Mouse (Mus musculus) kidney, embryonic 15.5 days (tissue): ENCODE measurements around the gene Pls1. TPM values are rescaled to one million over a fixed set of nuclear protein-coding genes. Genes with fewer than 3 reads are reported as not detected.

ENCODE experiments used
- ATAC-seq: fragments of 200-750 bp; cut with Nextera tagmentation; replicated peaks from 2 replicates; pipeline ENCODE4 v1.8.0; 2017; ENCODE audit warnings: moderate TSS enrichment; ENCODE audit not compliant: low FRiP score
- H3K27ac ChIP-seq: fragments of 300-500 bp; sonication (generic); 2 replicates; pipeline ENCODE4 v1.5.1; 2015; ENCODE audit warnings: mild to moderate bottlenecking, inconsistent platforms
- H3K27me3 ChIP-seq: fragments of 300-500 bp; sonication (generic); 2 replicates; pipeline ENCODE4 v1.6.1; 2015; ENCODE audit warnings: inconsistent platforms
- H3K36me3 ChIP-seq: fragments of 300-500 bp; sonication (generic); 2 replicates; pipeline ENCODE4 v1.6.1; 2015; ENCODE audit warnings: inconsistent platforms
- H3K4me1 ChIP-seq: fragments of 300-500 bp; sonication (generic); 2 replicates; pipeline ENCODE4 v1.6.1; 2015; ENCODE audit warnings: inconsistent platforms
- H3K4me2 ChIP-seq: fragments of 300-500 bp; sonication (generic); 2 replicates; pipeline ENCODE4 v1.6.1; 2015; ENCODE audit warnings: moderate library complexity, mild to moderate bottlenecking, inconsistent platforms
- H3K4me3 ChIP-seq: fragments of 300-500 bp; sonication (generic); replicated peaks from 2 replicates; pipeline ENCODE4 v1.5.1; 2015; ENCODE audit warnings: mild to moderate bottlenecking, inconsistent platforms
- H3K9ac ChIP-seq: fragments of 300-500 bp; sonication (generic); 2 replicates; pipeline ENCODE4 v1.6.1; 2015; ENCODE audit warnings: mild to moderate bottlenecking, inconsistent platforms
- H3K9me3 ChIP-seq: fragments of 300-500 bp; sonication (generic); replicated peaks from 2 replicates; pipeline ENCODE4 v1.6.1; 2016; ENCODE audit warnings: inconsistent platforms
- WGBS: fragments of 180-500 bp; shearing (Covaris S2); methylation state at CpG from one replicate; pipeline ENCODE4 v1.1.7; 2015; ENCODE audit warnings: mixed read lengths; 5-methylcytosine and 5-hydroxymethylcytosine counted together
- polyA plus RNA-seq: library from polyadenylated mRNA; unstranded; fragments of >200 nt; fragmentation: Nextera tagmentation; extraction: Ambion mirVana; gene quantifications from 2 replicates; pipeline ENCODE4 v1.2.1, GENCODE M21; 2015

Pls1 gene
- polyA plus RNA-seq, 1 experiment from 2014 or later = 17.2 TPM

DNA sequence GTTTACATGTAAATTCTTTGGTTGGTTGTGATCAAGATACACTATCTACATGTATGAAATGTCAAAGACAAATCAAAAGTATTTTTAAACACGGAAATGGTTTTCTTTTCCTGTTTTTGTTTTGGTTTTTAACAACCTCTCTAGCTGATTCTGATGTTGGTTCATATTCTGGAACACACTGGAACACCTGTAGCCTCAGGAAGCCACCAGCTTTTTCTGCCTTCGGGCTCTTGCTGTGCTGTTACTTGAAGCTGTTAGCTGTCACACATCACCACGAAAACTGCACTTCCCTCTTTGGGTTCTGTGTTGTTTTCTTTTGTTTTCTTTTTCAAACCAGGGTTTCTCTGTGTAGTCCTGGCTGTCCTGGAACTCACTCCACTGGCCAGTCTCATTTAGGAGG is 10.3 kb downstream of the Pls1 start:
- H3K4me1 ChIP-seq = no peaks in the 10 kb centered on the region
- 69% methylated on average over 3 of the region's 3 CpGs for WGBS
- H3K9ac ChIP-seq = no peak overlapping the region
- H3K36me3 ChIP-seq = no peaks in the 10 kb centered on the region
- H3K27me3 ChIP-seq = no peaks in the 10 kb centered on the region
- H3K27ac ChIP-seq = no peak overlapping the region
- no peak overlapping the region for H3K4me2 ChIP-seq
- no peak overlapping the region for H3K4me3 ChIP-seq
- no peak for ATAC-seq
- H3K9me3 ChIP-seq = no peaks in the 10 kb centered on the region

DNA sequence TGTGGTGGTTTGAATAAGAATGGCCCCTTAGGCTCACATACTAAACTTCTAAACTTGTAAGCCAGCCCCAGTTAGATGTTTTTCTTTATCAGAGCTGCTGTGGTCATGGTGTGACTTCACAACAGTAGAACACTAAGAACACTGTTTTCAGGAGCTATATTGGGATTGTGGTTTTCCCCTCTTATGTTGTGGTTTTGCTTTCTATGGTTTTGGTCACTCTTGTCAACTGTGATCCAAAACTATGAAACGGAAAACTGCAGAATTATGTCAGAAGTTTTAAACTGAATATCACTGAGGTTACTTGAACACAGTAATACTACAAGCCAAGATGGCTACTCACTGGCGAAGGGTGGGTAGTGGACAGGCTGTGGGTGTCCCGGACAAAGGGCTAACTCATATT is 12.4 kb downstream of the Pls1 start:
- H3K4me3 ChIP-seq = no peak overlapping the region
- no peak for ATAC-seq
- H3K9me3 ChIP-seq = no peaks in the 10 kb centered on the region
- H3K4me1 ChIP-seq = no peaks in the 10 kb centered on the region
- no peak overlapping the region for H3K27ac ChIP-seq
- no peak overlapping the region for H3K9ac ChIP-seq
- H3K4me2 ChIP-seq = no peak overlapping the region
- H3K36me3 ChIP-seq = no peaks in the 10 kb centered on the region
- H3K27me3 ChIP-seq = no peaks in the 10 kb centered on the region
- 92% methylated on average over 3 of the region's 3 CpGs for whole genome bisulfite sequencing

DNA sequence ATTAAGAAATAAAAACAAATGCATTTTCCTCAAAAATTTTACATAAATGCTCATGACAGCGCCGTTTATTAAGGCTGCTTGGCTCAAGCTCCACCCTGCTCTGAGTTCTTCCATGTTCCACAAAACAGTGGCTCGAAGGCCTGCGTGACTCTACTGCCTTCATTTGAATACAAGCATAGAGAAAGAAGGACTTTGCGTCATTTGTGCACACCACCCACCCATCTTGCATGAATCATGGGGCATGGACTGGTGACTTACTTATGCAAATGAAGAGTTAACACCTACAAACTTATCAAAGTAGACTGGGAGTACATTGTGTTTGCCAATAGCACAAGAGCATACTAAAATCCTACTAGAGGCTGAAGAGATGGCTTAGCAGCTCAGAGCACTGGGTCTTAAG is 17.5 kb downstream of the Pls1 start:
- Histone ChIP-seq H3K4me3 (no peak overlapping the region), H3K4me2 (no peak overlapping the region), H3K36me3 (no peaks in the 10 kb centered on the region), H3K9ac (no peak overlapping the region), H3K27me3 (no peaks in the 10 kb centered on the region), H3K4me1 (no peaks in the 10 kb centered on the region), H3K9me3 (no peaks in the 10 kb centered on the region), H3K27ac (no peak overlapping the region)
- WGBS = 95% methylated on average over 5 of the region's 5 CpGs
- ATAC-seq = no peak

DNA sequence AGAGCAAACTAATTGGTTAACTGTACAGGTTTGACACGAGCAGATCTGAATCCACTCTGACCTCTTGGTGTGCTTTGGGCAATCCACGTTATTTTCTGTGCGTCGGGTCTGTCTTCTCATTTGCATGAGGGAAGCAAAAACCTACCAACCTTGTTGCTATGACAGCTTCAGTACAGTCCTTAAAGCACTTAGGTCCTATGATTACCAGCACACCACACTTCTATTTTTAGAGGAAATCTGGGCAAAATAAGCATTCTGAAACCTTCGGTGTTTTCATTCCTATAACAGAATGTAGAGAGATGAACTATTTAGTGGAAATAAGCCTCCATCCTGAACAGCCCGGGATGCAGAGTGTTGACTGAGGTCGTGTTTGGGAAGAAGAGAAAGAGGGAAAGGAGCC is 22.6 kb downstream of the Pls1 start:
- H3K4me3 ChIP-seq = no peak overlapping the region
- no peak overlapping the region for H3K27ac ChIP-seq
- H3K36me3 ChIP-seq = no peaks in the 10 kb centered on the region
- no peak overlapping the region for H3K4me2 ChIP-seq
- no peaks in the 10 kb centered on the region for H3K9me3 ChIP-seq
- no peaks in the 10 kb centered on the region for H3K4me1 ChIP-seq
- 84% methylated on average over 7 of the region's 7 CpGs for WGBS
- ATAC-seq = no peak
- H3K27me3 ChIP-seq = no peaks in the 10 kb centered on the region
- no peak overlapping the region for H3K9ac ChIP-seq

DNA sequence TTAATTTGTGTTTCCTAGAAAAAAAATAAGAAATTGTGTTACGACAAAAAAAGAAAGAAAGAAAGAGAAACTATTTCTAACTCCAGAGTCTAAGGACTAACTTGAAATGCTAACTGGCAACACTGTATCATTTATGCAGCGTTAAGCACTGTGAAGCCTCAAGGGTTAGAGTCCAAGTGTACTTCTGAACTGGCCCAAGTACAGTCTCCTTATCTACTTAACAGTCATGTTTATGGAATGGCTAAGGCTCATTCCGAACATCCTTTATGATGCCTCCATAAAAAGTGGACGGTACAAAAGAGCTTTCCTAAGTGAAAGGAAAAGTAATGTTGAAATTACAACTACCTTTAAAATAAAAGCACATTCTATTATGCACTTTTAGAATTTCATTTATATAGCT is 29.4 kb downstream of the Pls1 start:
- no peak for ATAC-seq
- H3K27ac ChIP-seq = no peak overlapping the region
- H3K4me1 ChIP-seq = peaks cover 12% of the 10 kb centered on the region
- WGBS = 78% methylated on average over 4 of the region's 4 CpGs
- H3K4me3 ChIP-seq = no peak overlapping the region
- H3K9ac ChIP-seq = no peak overlapping the region
- no peaks in the 10 kb centered on the region for H3K9me3 ChIP-seq
- no peaks in the 10 kb centered on the region for H3K36me3 ChIP-seq
- no peaks in the 10 kb centered on the region for H3K27me3 ChIP-seq
- H3K4me2 ChIP-seq = no peak overlapping the region

DNA sequence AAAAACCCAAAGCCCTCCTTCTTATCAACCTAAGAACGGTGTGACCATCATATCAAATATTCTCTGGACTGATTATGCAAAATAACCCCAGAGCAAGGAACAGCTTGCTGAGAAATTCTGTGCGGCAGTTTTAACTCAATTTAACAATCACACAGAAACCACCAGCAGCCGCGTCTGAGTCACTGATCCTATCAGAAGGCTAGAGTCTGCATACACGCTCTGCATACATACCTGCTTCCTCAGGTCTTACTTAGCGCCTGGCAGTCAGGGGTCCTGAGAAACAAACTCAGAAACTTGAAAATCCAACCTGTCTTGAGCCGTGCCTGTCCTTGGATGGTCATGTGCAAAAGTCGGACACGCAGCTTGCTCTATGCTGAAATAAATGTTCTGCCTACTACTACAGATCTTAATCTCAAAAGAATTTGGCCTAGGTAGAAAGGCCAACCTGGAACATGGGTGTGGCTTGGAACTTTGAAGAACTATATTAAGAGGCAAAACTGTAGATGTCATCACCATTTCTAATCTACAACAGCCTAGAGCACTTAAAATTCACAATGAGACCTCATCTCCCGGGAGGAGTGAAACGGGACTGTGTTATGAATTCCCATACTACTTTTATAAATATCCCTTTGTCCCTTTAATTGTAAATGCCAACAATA is 30.0 kb downstream of the Pls1 start:
- Histone ChIP-seq H3K4me3 (no peak overlapping the region), H3K27ac (no peak overlapping the region), H3K9me3 (no peaks in the 10 kb centered on the region), H3K4me2 (no peak overlapping the region), H3K4me1 (peaks cover 12% of the 10 kb centered on the region), H3K36me3 (no peaks in the 10 kb centered on the region), H3K9ac (no peak overlapping the region), H3K27me3 (no peaks in the 10 kb centered on the region)
- no peak for ATAC-seq
- WGBS = 83% methylated on average over 11 of the region's 11 CpGs

DNA sequence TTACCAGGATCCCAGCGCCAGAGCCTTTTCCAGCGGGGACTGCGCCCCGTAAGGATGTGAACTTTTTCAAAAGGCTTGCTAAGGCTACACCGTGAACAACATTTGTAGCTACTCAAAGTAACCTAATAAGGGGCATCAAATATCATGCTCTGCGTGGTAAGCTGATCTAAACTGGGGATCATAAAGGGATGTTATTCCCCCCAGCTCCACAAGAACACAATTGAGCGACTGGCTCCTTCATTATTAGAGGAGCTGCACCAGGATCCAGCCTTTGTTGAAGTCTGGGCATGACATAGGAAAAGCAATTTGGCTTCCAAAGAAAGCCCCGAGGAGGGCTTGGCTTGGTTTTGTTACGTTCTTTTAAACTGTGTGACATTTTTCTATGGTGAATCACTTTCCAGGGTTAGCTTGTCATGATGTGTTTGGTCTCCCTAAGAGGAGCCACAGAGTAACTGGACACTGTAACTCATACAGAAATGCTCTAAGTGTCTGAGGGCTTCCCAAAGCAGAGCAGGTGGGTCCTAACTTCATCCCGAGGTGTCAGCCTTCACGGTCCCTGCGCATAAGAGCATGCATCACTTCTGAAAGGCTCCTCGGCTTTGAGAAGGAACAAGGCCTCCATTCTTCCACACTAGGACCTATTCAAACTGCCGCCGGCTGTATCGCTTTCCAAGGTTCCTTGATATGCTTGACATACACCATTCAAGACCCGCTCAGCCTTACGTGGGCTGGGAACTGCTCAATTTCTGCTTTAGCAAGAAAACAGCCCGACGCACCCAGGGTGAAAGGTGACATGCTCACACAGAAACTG is 31.2 kb downstream of the Pls1 start:
- Histone ChIP-seq H3K4me3 (no peak overlapping the region), H3K27me3 (no peaks in the 10 kb centered on the region), H3K27ac (peak overlapping the region; percentile 7; the same call in 1 of the 2 replicates), H3K4me1 (peaks cover 12% of the 10 kb centered on the region), H3K9me3 (no peaks in the 10 kb centered on the region), H3K4me2 (no peak overlapping the region), H3K36me3 (no peaks in the 10 kb centered on the region), H3K9ac (no peak overlapping the region)
- peak; percentile 56 for ATAC-seq
- 52% methylated on average over 20 of the region's 20 CpGs for WGBS

DNA sequence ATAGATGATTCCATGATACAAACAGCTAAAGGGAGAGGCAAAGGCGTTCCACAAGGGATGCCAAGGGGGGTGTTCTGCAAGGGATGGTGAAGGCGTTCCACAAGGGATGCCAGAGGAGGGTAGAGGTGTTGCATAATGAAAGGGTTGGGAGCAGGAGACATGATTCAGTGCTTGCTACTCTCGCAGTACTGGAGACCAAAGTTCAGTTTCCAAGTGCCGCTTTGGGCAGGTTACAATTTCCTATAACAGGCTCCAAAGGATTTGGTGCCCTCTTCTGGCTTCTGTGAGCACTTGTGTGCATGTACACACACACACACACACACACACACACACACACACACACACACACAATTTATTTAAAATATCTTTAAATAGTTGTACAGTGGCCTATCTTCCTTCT is 33.3 kb downstream of the Pls1 start:
- Histone ChIP-seq H3K27ac (no peak overlapping the region), H3K4me1 (peaks cover 12% of the 10 kb centered on the region), H3K27me3 (no peaks in the 10 kb centered on the region), H3K4me3 (no peak overlapping the region), H3K36me3 (no peaks in the 10 kb centered on the region), H3K4me2 (no peak overlapping the region), H3K9ac (no peak overlapping the region), H3K9me3 (no peaks in the 10 kb centered on the region)
- 96% methylated on average over 4 of the region's 4 CpGs for WGBS
- ATAC-seq = no peak

DNA sequence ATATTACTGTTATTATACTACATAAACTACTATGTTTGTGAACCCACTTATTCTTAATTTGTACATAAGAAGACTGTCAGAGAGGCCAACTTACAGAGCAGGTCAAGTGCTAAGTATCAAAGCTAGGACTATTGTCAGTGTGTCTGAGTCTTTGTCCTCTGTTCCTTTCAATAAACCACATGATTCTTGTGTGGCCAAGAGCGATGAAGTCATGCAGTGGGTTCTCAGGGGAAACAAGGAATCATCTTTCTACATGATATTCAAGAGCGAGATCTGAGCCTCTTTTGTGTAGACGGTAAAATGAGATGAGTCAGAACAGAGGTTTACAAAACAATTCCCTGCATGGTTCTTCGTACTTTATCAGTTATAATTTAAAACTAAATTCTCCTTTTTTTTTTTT is 35.5 kb downstream of the Pls1 start:
- no peak overlapping the region for H3K4me2 ChIP-seq
- H3K9me3 ChIP-seq = no peaks in the 10 kb centered on the region
- peaks cover 8% of the 10 kb centered on the region; the same call in 1 of the 2 replicates for H3K4me1 ChIP-seq
- no peak overlapping the region for H3K4me3 ChIP-seq
- WGBS = 88% methylated on average over 4 of the region's 4 CpGs
- no peaks in the 10 kb centered on the region for H3K36me3 ChIP-seq
- no peaks in the 10 kb centered on the region for H3K27me3 ChIP-seq
- no peak for ATAC-seq
- H3K27ac ChIP-seq = no peak overlapping the region
- H3K9ac ChIP-seq = no peak overlapping the region

DNA sequence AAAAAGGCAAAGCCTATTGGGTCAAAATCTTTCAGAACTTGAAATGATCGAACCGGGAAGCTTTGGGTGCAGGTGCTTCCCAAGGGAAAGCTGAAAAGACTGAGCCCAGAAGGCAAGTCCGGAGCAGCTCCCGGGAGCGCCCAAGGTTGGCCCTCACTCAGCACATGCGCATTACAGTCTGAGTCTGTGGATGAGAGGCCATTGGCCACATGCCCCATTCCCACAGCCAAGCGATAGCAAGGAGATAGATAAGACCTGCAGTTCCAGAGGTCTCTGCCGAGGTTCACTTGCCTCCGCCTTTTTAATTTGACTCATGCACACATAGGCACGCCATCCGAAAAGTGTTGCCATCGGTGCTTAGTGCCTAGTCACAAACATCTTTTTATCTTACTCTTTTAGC is 39.7 kb downstream of the Pls1 start:
- Histone ChIP-seq H3K4me2 (no peak overlapping the region), H3K9ac (no peak overlapping the region), H3K36me3 (no peaks in the 10 kb centered on the region), H3K27ac (no peak overlapping the region), H3K27me3 (no peaks in the 10 kb centered on the region), H3K4me1 (no peaks in the 10 kb centered on the region), H3K9me3 (no peaks in the 10 kb centered on the region), H3K4me3 (no peak overlapping the region)
- 85% methylated on average over 12 of the region's 12 CpGs for WGBS
- ATAC-seq = no peak

DNA sequence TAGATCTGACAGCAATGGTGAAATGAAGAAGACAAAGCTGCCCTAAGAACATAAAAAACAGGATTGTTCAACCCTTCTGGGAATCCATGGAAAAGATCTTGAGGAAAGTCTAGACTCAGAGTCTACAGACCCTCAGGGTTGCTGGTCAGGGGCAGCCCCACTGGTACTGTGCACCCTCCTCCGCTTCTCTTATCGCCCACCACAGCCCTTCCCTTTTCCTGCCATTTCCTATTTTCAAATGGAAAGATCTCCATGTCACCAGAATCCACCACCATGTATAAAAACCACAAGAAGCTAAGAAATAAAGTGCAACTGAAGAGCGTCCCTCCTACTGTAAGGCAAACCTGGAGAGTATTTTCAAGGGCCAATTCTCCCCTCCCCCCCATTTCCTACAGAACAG is 41.3 kb downstream of the Pls1 start:
- ATAC-seq = no peak
- Histone ChIP-seq H3K9ac (no peak overlapping the region), H3K9me3 (no peaks in the 10 kb centered on the region), H3K27ac (no peak overlapping the region), H3K27me3 (no peaks in the 10 kb centered on the region), H3K4me2 (no peak overlapping the region), H3K4me3 (no peak overlapping the region), H3K4me1 (no peaks in the 10 kb centered on the region), H3K36me3 (no peaks in the 10 kb centered on the region)
- WGBS = 82% methylated on average over 3 of the region's 3 CpGs

DNA sequence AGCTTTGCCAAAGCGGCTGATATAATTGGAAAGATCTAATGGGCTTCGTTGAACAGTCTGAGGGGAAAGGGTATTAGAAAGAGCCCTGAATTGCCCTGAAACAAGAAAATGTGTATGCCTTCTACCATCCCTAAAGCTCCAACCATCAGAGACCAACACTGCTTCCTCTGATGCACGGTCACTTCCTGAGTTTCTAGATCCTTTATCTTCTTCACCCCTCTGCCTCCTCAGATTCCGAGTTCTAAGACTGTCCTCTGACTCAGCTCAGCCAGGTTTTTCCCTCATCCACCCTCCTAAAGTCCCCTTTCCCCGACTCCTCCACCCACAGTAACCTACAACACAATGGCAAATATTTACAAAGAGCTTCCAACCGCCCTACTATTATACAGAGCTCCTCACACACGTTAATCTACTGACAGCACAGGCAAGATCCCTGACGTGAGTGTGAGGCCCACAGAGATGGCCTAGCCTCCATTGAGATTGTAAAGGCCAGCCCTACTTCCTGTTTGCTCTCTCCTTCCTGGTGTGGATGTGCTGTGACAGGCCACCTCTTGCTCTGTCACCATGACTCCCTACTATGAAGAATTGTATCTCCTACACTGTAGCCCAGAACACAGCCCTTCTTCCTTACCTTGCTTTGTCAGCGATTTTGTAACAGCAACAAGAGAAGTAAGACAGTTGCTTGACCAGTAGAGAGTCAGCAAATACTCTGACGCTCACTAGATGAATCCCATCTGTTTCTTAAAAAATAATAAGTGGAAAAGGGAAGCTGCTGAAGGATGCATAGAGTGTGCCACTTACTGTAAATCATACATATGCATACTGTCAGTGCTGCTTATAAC is 43.3 kb downstream of the Pls1 start:
- H3K4me2 ChIP-seq = no peak overlapping the region
- H3K4me3 ChIP-seq = no peak overlapping the region
- no peaks in the 10 kb centered on the region for H3K4me1 ChIP-seq
- ATAC-seq = no peak
- H3K9ac ChIP-seq = no peak overlapping the region
- no peak overlapping the region for H3K27ac ChIP-seq
- no peaks in the 10 kb centered on the region for H3K36me3 ChIP-seq
- H3K9me3 ChIP-seq = no peaks in the 10 kb centered on the region
- 68% methylated on average over 10 of the region's 10 CpGs for WGBS
- H3K27me3 ChIP-seq = no peaks in the 10 kb centered on the region
